Mouse (Mus musculus): ENCODE measurements around the gene Gm28043. TPM values are rescaled to one million over a fixed set of nuclear protein-coding genes. Genes with fewer than 3 reads are reported as not detected.

The Gm28043 gene
- polyA plus RNA-seq, 1 experiment from 2014 or later = 4.0 TPM

GRCm38 (mm10) chr17:29662145-29662544 lies 47.5 kb downstream of the Gm28043 start:
- no peaks in the 10 kb centered on the region for H3K27me3 ChIP-seq
- no peak overlapping the region for H3K4me3 ChIP-seq
- no peak overlapping the region for H3K4me2 ChIP-seq
- no peaks in the 10 kb centered on the region for H3K9me3 ChIP-seq (replicated peaks)
- H3K9ac ChIP-seq = no peak overlapping the region
- H3K36me3 ChIP-seq (ENCODE audit: poor library complexity, severe bottlenecking) = peaks cover 37% of the 10 kb centered on the region
- H3K27ac ChIP-seq = no peak overlapping the region
- no peak for ATAC-seq
- WGBS = 90% methylated on average over 6 of the region's 6 CpGs
- H3K4me1 ChIP-seq = peaks cover 9% of the 10 kb centered on the region

GRCm38 (mm10) chr17:29668051-29668986 lies 53.6 kb downstream of the Gm28043 start:
- Histone ChIP-seq H3K27me3 (no peaks in the 10 kb centered on the region), H3K27ac (peak overlapping the region; percentile 61), H3K9ac (no peak overlapping the region), H3K4me1 (peaks cover 10% of the 10 kb centered on the region; the same call in 1 of the 2 replicates), H3K4me3 (no peak overlapping the region), H3K9me3 (replicated peaks) (no peaks in the 10 kb centered on the region), H3K36me3 (ENCODE audit: poor library complexity, severe bottlenecking) (peaks cover 68% of the 10 kb centered on the region), H3K4me2 (no peak overlapping the region)
- 80% methylated on average over 10 of the region's 10 CpGs for WGBS
- peak; percentile 68; the same call in 1 of the 2 replicates for ATAC-seq

GRCm38 (mm10) chr17:29669030-29669429 lies 54.4 kb downstream of the Gm28043 start:
- Histone ChIP-seq H3K27me3 (no peaks in the 10 kb centered on the region), H3K9me3 (replicated peaks) (no peaks in the 10 kb centered on the region), H3K36me3 (ENCODE audit: poor library complexity, severe bottlenecking) (peaks cover 68% of the 10 kb centered on the region), H3K9ac (no peak overlapping the region), H3K4me1 (peaks cover 10% of the 10 kb centered on the region; the same call in 1 of the 2 replicates), H3K4me3 (no peak overlapping the region), H3K4me2 (no peak overlapping the region), H3K27ac (no peak overlapping the region)
- ATAC-seq = no peak
- 95% methylated on average over 4 of the region's 4 CpGs for WGBS

GRCm38 (mm10) chr17:29669936-29670335 lies 55.3 kb downstream of the Gm28043 start:
- H3K36me3 ChIP-seq (ENCODE audit: poor library complexity, severe bottlenecking) = peaks cover 69% of the 10 kb centered on the region

GRCm38 (mm10) chr17:29671021-29671420 lies 56.3 kb downstream of the Gm28043 start:
- no peak overlapping the region for H3K9ac ChIP-seq
- H3K27me3 ChIP-seq = no peaks in the 10 kb centered on the region
- no peak overlapping the region for H3K4me2 ChIP-seq
- no peak overlapping the region for H3K27ac ChIP-seq
- H3K4me3 ChIP-seq = no peak overlapping the region
- WGBS = 86% methylated on average over 2 of the region's 2 CpGs
- H3K36me3 ChIP-seq (ENCODE audit: poor library complexity, severe bottlenecking) = peaks cover 75% of the 10 kb centered on the region
- peaks cover 10% of the 10 kb centered on the region; the same call in 1 of the 2 replicates for H3K4me1 ChIP-seq
- ATAC-seq = no peak
- H3K9me3 ChIP-seq (replicated peaks) = no peaks in the 10 kb centered on the region

More at GRCm38 (mm10) chr17:29669936-29670335, 55.3 kb downstream of the Gm28043 start:
- Histone ChIP-seq H3K4me1 (peaks cover 10% of the 10 kb centered on the region; the same call in 1 of the 2 replicates), H3K9ac (no peak overlapping the region), H3K27ac (no peak overlapping the region), H3K4me3 (no peak overlapping the region), H3K27me3 (no peaks in the 10 kb centered on the region), H3K9me3 (replicated peaks) (no peaks in the 10 kb centered on the region), H3K4me2 (no peak overlapping the region)
- ATAC-seq = no peak

- peaks cover 79% of the 10 kb centered on the region for H3K36me3 ChIP-seq (ENCODE audit: poor library complexity, severe bottlenecking)
- ATAC-seq = no peak
- WGBS = 99% methylated on average over 4 of the region's 4 CpGs
Observed at GRCm38 (mm10) chr17:29673325-29673724, 58.6 kb downstream of the Gm28043 start.

GRCm38 (mm10) chr17:29678526-29678925 lies 63.9 kb downstream of the Gm28043 start:
- Histone ChIP-seq H3K27ac (peak overlapping the region; percentile 31; the same call in 1 of the 2 replicates), H3K4me2 (no peak overlapping the region), H3K4me1 (peaks cover 8% of the 10 kb centered on the region), H3K9ac (no peak overlapping the region), H3K4me3 (no peak overlapping the region), H3K9me3 (replicated peaks) (no peaks in the 10 kb centered on the region), H3K27me3 (no peaks in the 10 kb centered on the region), H3K36me3 (ENCODE audit: poor library complexity, severe bottlenecking) (peaks cover 95% of the 10 kb centered on the region)
- no peak for ATAC-seq
- 88% methylated on average over 8 of the region's 8 CpGs for WGBS

More at GRCm38 (mm10) chr17:29673325-29673724, 58.6 kb downstream of the Gm28043 start:
- Histone ChIP-seq H3K4me3 (no peak overlapping the region), H3K9me3 (replicated peaks) (no peaks in the 10 kb centered on the region), H3K27me3 (no peaks in the 10 kb centered on the region), H3K4me1 (peaks cover 4% of the 10 kb centered on the region; the same call in 1 of the 2 replicates), H3K9ac (no peak overlapping the region), H3K27ac (no peak overlapping the region), H3K4me2 (no peak overlapping the region)

- no peak overlapping the region for H3K4me2 ChIP-seq
- peaks cover 95% of the 10 kb centered on the region for H3K36me3 ChIP-seq (ENCODE audit: poor library complexity, severe bottlenecking)
- H3K27me3 ChIP-seq = no peaks in the 10 kb centered on the region
- H3K9ac ChIP-seq = no peak overlapping the region
- H3K4me1 ChIP-seq = peaks cover 8% of the 10 kb centered on the region
- peak overlapping the region; percentile 31; the same call in 1 of the 2 replicates for H3K27ac ChIP-seq
- no peak overlapping the region for H3K4me3 ChIP-seq
- 83% methylated on average over 6 of the region's 6 CpGs for WGBS
- no peak for ATAC-seq
- no peaks in the 10 kb centered on the region for H3K9me3 ChIP-seq (replicated peaks)
Observed at GRCm38 (mm10) chr17:29679038-29679767, 64.5 kb downstream of the Gm28043 start.

GRCm38 (mm10) chr17:29680174-29680573 lies 65.5 kb downstream of the Gm28043 start:
- H3K27ac ChIP-seq = peak overlapping the region; percentile 82
- WGBS = 69% methylated on average over 2 of the region's 2 CpGs

GRCm38 (mm10) chr17:29680921-29681320 lies 66.2 kb downstream of the Gm28043 start:
- Histone ChIP-seq H3K9ac (no peak overlapping the region), H3K4me3 (no peak overlapping the region), H3K27me3 (no peaks in the 10 kb centered on the region), H3K9me3 (replicated peaks) (no peaks in the 10 kb centered on the region), H3K4me2 (no peak overlapping the region), H3K27ac (peak overlapping the region; percentile 82), H3K36me3 (ENCODE audit: poor library complexity, severe bottlenecking) (peaks cover 96% of the 10 kb centered on the region), H3K4me1 (peaks cover 8% of the 10 kb centered on the region)
- WGBS = 89% methylated on average over 2 of the region's 2 CpGs
- ATAC-seq = no peak

More at GRCm38 (mm10) chr17:29680174-29680573, 65.5 kb downstream of the Gm28043 start:
- H3K4me3 ChIP-seq = no peak overlapping the region
- H3K4me2 ChIP-seq = no peak overlapping the region
- H3K27me3 ChIP-seq = no peaks in the 10 kb centered on the region
- H3K4me1 ChIP-seq = peaks cover 8% of the 10 kb centered on the region
- peak; percentile 85 for ATAC-seq
- H3K36me3 ChIP-seq (ENCODE audit: poor library complexity, severe bottlenecking) = peaks cover 96% of the 10 kb centered on the region
- no peaks in the 10 kb centered on the region for H3K9me3 ChIP-seq (replicated peaks)
- no peak overlapping the region; the same call in 1 of the 2 replicates for H3K9ac ChIP-seq

- peaks cover 8% of the 10 kb centered on the region for H3K4me1 ChIP-seq
Observed at GRCm38 (mm10) chr17:29681669-29682068, 67.0 kb downstream of the Gm28043 start.

GRCm38 (mm10) chr17:29682261-29682660 lies 67.6 kb downstream of the Gm28043 start:
- ATAC-seq = no peak
- no peak overlapping the region for H3K9ac ChIP-seq
- H3K36me3 ChIP-seq (ENCODE audit: poor library complexity, severe bottlenecking) = peaks cover 96% of the 10 kb centered on the region
- no peaks in the 10 kb centered on the region for H3K9me3 ChIP-seq (replicated peaks)
- 63% methylated on average over 7 of the region's 7 CpGs for WGBS
- no peak overlapping the region for H3K4me3 ChIP-seq
- H3K27ac ChIP-seq = no peak overlapping the region
- H3K27me3 ChIP-seq = no peaks in the 10 kb centered on the region
- peaks cover 8% of the 10 kb centered on the region for H3K4me1 ChIP-seq
- H3K4me2 ChIP-seq = no peak overlapping the region

More at GRCm38 (mm10) chr17:29681669-29682068, 67.0 kb downstream of the Gm28043 start:
- WGBS = 93% methylated on average over 9 of the region's 9 CpGs
- H3K4me3 ChIP-seq = no peak overlapping the region
- H3K9ac ChIP-seq = no peak overlapping the region
- no peak for ATAC-seq
- H3K27ac ChIP-seq = no peak overlapping the region; the same call in 1 of the 2 replicates
- no peaks in the 10 kb centered on the region for H3K27me3 ChIP-seq
- H3K4me2 ChIP-seq = no peak overlapping the region
- H3K36me3 ChIP-seq (ENCODE audit: poor library complexity, severe bottlenecking) = peaks cover 96% of the 10 kb centered on the region
- H3K9me3 ChIP-seq (replicated peaks) = no peaks in the 10 kb centered on the region

Measured in forebrain, embryonic 13.5 days (tissue).